Mouse (Mus musculus) liver, postnatal 0 days (tissue): ENCODE data around the gene Ralgapa1.

Experiments used
- CTCF ChIP-seq: sonication (generic); IDR thresholded peaks from 2 replicates; pipeline ENCODE4 v1.5.1; 2016; ENCODE audit warnings: antibody characterized with exemption, low read depth
- EP300 ChIP-seq: IDR thresholded peaks from 2 replicates; pipeline ENCODE4 v1.6.1; 2016; ENCODE audit warnings: antibody characterized with exemption, low read depth, mild to moderate bottlenecking

GRCm38 (mm10) chr12:55622615-55623245 is 198.2 kb downstream of the Ralgapa1 start:
- TF ChIP-seq EP300 (no peak), CTCF (no peak)
